Mouse (Mus musculus) kidney, postnatal 10 days (tissue): ENCODE data around the gene Iqck.

Experiments
- DNase-seq: peaks from one replicate; pipeline ENCODE4 v3.0.0; 2021; ENCODE audit warnings: mixed read lengths

The Iqck gene

GRCm38 (mm10) chr7:118852611-118853010 is 2.9 kb upstream of the Iqck start:
- DNase-seq: no peak

GRCm38 (mm10) chr7:118854606-118855005 is 946 bp upstream of the Iqck start:
- DNase-seq: no peak

GRCm38 (mm10) chr7:118855877-118856304 is 339 bp downstream of the Iqck start, which contains the start of gene Knop1:
Gene Knop1 (minus strand): TSS chr7:118856254.
- no peak for DNase-seq

GRCm38 (mm10) chr7:118858640-118859039 is 3.1 kb downstream of the Iqck start:
- no peak for DNase-seq

- DNase-seq: no peak
These were observed 9.8 kb downstream of the Iqck start for GRCm38 (mm10) chr7:118865362-118865761.

GRCm38 (mm10) chr7:118879466-118880029 is 24.0 kb downstream of the Iqck start:
- no peak for DNase-seq

- DNase-seq: no peak
These were observed 28.4 kb downstream of the Iqck start for GRCm38 (mm10) chr7:118883957-118884356.

- DNase-seq: no peak
These were observed 29.4 kb downstream of the Iqck start for GRCm38 (mm10) chr7:118884969-118885368.

- no peak for DNase-seq
These were observed 31.9 kb downstream of the Iqck start for GRCm38 (mm10) chr7:118887303-118888055.

- no peak for DNase-seq
These were observed 33.6 kb downstream of the Iqck start for GRCm38 (mm10) chr7:118889046-118889680.

- DNase-seq: no peak
These were observed 40.2 kb downstream of the Iqck start for GRCm38 (mm10) chr7:118895469-118896450.

- no peak for DNase-seq
These were observed 42.5 kb downstream of the Iqck start for GRCm38 (mm10) chr7:118898063-118898462.

GRCm38 (mm10) chr7:118900090-118900489 is 44.5 kb downstream of the Iqck start:
- DNase-seq: no peak

- peak; percentile 74 for DNase-seq
These were observed 47.4 kb downstream of the Iqck start for GRCm38 (mm10) chr7:118902944-118903343.

- DNase-seq: no peak
These were observed 48.3 kb downstream of the Iqck start for GRCm38 (mm10) chr7:118903879-118904278.

- no peak for DNase-seq
These were observed 49.0 kb downstream of the Iqck start for GRCm38 (mm10) chr7:118904530-118904929.

- DNase-seq: no peak
These were observed 53.5 kb downstream of the Iqck start for GRCm38 (mm10) chr7:118908961-118909515.

- no peak for DNase-seq
These were observed 54.9 kb downstream of the Iqck start for GRCm38 (mm10) chr7:118910464-118910863.

GRCm38 (mm10) chr7:118911170-118911569 is 55.6 kb downstream of the Iqck start:
- DNase-seq: no peak

- no peak for DNase-seq
These were observed 56.0 kb downstream of the Iqck start for GRCm38 (mm10) chr7:118911571-118911970.

- no peak for DNase-seq
These were observed 56.5 kb downstream of the Iqck start for GRCm38 (mm10) chr7:118912049-118912490.

GRCm38 (mm10) chr7:118914561-118915165 is 59.1 kb downstream of the Iqck start:
- no peak for DNase-seq
